Mouse (Mus musculus) hindbrain, postnatal 0 days (tissue): Measurements from ENCODE around the gene Kcnma1. TPM values are rescaled to one million over a fixed set of nuclear protein-coding genes. Genes with fewer than 3 reads are reported as not detected.

ENCODE experiments used
- ATAC-seq: fragments of 200-750 bp; cut with Nextera tagmentation; 2 replicates; pipeline ENCODE4 v1.8.0; 2017; ENCODE audit warnings: mild to moderate bottlenecking, moderate TSS enrichment, moderate library complexity
- DNase-seq: peaks from one replicate; pipeline ENCODE4 v3.0.0-alpha.2; 2015; ENCODE audit warnings: low spot score
- H3K27ac ChIP-seq: fragments of 300-500 bp; sonication (generic); 2 replicates; pipeline ENCODE4 v1.5.1; 2014; ENCODE audit warnings: mild to moderate bottlenecking
- H3K27me3 ChIP-seq: fragments of 300-500 bp; sonication (generic); 2 replicates; pipeline ENCODE4 v1.6.1; 2014; ENCODE audit warnings: low read length, mixed read lengths; ENCODE audit not compliant: insufficient read depth
- H3K36me3 ChIP-seq: fragments of 300-500 bp; sonication (generic); 2 replicates; pipeline ENCODE4 v1.6.1; 2014; ENCODE audit warnings: low read length, mixed read lengths; ENCODE audit not compliant: insufficient read depth
- H3K4me1 ChIP-seq: fragments of 300-500 bp; sonication (generic); 2 replicates; pipeline ENCODE4 v1.6.1; 2014; ENCODE audit warnings: antibody characterized with exemption, low read length, mixed read lengths; ENCODE audit not compliant: insufficient read depth
- H3K4me2 ChIP-seq: fragments of 300-500 bp; sonication (generic); 2 replicates; pipeline ENCODE4 v1.6.1; 2014; ENCODE audit warnings: low read depth, mild to moderate bottlenecking, low read length, moderate library complexity, mixed read lengths
- H3K4me3 ChIP-seq: fragments of 300-500 bp; sonication (generic); 2 replicates; pipeline ENCODE4 v1.5.1; 2014; ENCODE audit warnings: low read length
- H3K9ac ChIP-seq: fragments of 300-500 bp; sonication (generic); replicated peaks from 2 replicates; pipeline ENCODE4 v1.6.1; 2014; ENCODE audit warnings: mild to moderate bottlenecking, low read length, moderate library complexity, mixed read lengths
- H3K9me3 ChIP-seq: fragments of 300-500 bp; sonication (generic); 2 replicates; pipeline ENCODE4 v1.6.1; 2016; ENCODE audit warnings: low read length, mixed read lengths
- CTCF ChIP-seq: IDR thresholded peaks from 2 replicates; pipeline ENCODE4 v1.5.1; 2016; ENCODE audit warnings: antibody characterized with exemption, control low read depth, low read depth
- WGBS: fragments of 180-500 bp; shearing (Covaris S2); extraction: QIAGEN DNeasy Blood & Tissue Kit; methylation state at CpG from one replicate; pipeline ENCODE4 v1.1.7; 2014; 5-methylcytosine and 5-hydroxymethylcytosine counted together
- polyA plus RNA-seq: library from polyadenylated mRNA; unstranded; fragments of >200 nt; fragmentation: Nextera tagmentation; extraction: Ambion mirVana; gene quantifications from 2 replicates; pipeline ENCODE4 v1.2.1, GENCODE M21; 2015
- total RNA-seq: library from RNA; depleted of rRNA; stranded (reverse); fragments of >200 nt; gene quantifications from 2 replicates; pipeline ENCODE4 v1.2.3, GENCODE M21; 2014

Kcnma1 gene
- total and polyA plus RNA-seq, 2 experiments from 2014 or later, result 15.9 to 36.1 TPM

GRCm38 (mm10) chr14:23712891-23713290, 301.4 kb downstream of the Kcnma1 start:
- WGBS, result 78% methylated on average over 5 of the region's 5 CpGs

GRCm38 (mm10) chr14:23710954-23711353, 303.3 kb downstream of the Kcnma1 start:
- Histone ChIP-seq H3K9ac (no peak overlapping the region), H3K9me3 (no peaks in the 10 kb centered on the region), H3K36me3 (no peaks in the 10 kb centered on the region), H3K4me1 (peaks cover 4% of the 10 kb centered on the region; the same call in 1 of the 2 replicates), H3K4me3 (no peak overlapping the region), H3K27me3 (no peaks in the 10 kb centered on the region), H3K27ac (0 out of 2 replicates have a peak overlapping the region, but pooled peaks have one; percentile 6), H3K4me2 (no peak overlapping the region)
- ATAC-seq (peak; percentile 41; the same call in 1 of the 2 replicates), DNase-seq (peak; percentile 52)
- 73% methylated on average over 7 of the region's 7 CpGs for WGBS
- no peak for TF ChIP-seq CTCF

More at GRCm38 (mm10) chr14:23712891-23713290, 301.4 kb downstream of the Kcnma1 start:
- Histone ChIP-seq H3K9ac (no peak overlapping the region), H3K9me3 (no peaks in the 10 kb centered on the region), H3K4me2 (no peak overlapping the region), H3K27ac (no peak overlapping the region), H3K4me3 (no peak overlapping the region), H3K4me1 (0 out of 2 replicates have a peak, but pooled peaks cover 4% of the 10 kb centered on the region), H3K27me3 (no peaks in the 10 kb centered on the region), H3K36me3 (no peaks in the 10 kb centered on the region)
- ATAC-seq (no peak), DNase-seq (no peak)
- TF ChIP-seq CTCF, result no peak

- peaks cover 9% of the 10 kb centered on the region; the same call in 1 of the 2 replicates for H3K4me1 ChIP-seq
- H3K9ac ChIP-seq, result no peak overlapping the region
- H3K4me2 ChIP-seq, result no peak overlapping the region
- ATAC-seq (no peak), DNase-seq (no peak)
- no peak overlapping the region for H3K4me3 ChIP-seq
- no peak overlapping the region for H3K27ac ChIP-seq
- no peaks in the 10 kb centered on the region for H3K27me3 ChIP-seq
- H3K36me3 ChIP-seq, result no peaks in the 10 kb centered on the region
- no peaks in the 10 kb centered on the region for H3K9me3 ChIP-seq
- 74% methylated on average over 10 of the region's 10 CpGs for WGBS
- no peak for TF ChIP-seq CTCF
Observed at GRCm38 (mm10) chr14:23706837-23707236, 307.5 kb downstream of the Kcnma1 start.

GRCm38 (mm10) chr14:23705647-23706046, 308.6 kb downstream of the Kcnma1 start:
- ATAC-seq, result no peak

GRCm38 (mm10) chr14:23704303-23704702, 310.0 kb downstream of the Kcnma1 start:
- H3K9ac ChIP-seq, result no peak overlapping the region

More at GRCm38 (mm10) chr14:23705647-23706046, 308.6 kb downstream of the Kcnma1 start:
- WGBS, result 40% methylated on average over 3 of the region's 3 CpGs
- TF ChIP-seq CTCF, result no peak
- Histone ChIP-seq H3K9ac (no peak overlapping the region), H3K4me2 (no peak overlapping the region), H3K27ac (no peak overlapping the region), H3K4me1 (peaks cover 7% of the 10 kb centered on the region; the same call in 1 of the 2 replicates), H3K27me3 (no peaks in the 10 kb centered on the region), H3K4me3 (no peak overlapping the region), H3K9me3 (no peaks in the 10 kb centered on the region), H3K36me3 (no peaks in the 10 kb centered on the region)
- no peak for DNase-seq

GRCm38 (mm10) chr14:23696341-23696740, 317.9 kb downstream of the Kcnma1 start:
- ATAC-seq, result no peak
- TF ChIP-seq CTCF, result no peak

More at GRCm38 (mm10) chr14:23704303-23704702, 310.0 kb downstream of the Kcnma1 start:
- peaks cover 7% of the 10 kb centered on the region; the same call in 1 of the 2 replicates for H3K4me1 ChIP-seq
- no peaks in the 10 kb centered on the region for H3K9me3 ChIP-seq
- H3K4me3 ChIP-seq, result no peak overlapping the region
- DNase-seq (no peak), ATAC-seq (no peak)
- H3K36me3 ChIP-seq, result no peaks in the 10 kb centered on the region
- no peak overlapping the region for H3K4me2 ChIP-seq
- no peaks in the 10 kb centered on the region for H3K27me3 ChIP-seq
- no peak for TF ChIP-seq CTCF
- no peak overlapping the region for H3K27ac ChIP-seq

GRCm38 (mm10) chr14:23689681-23690080, 324.6 kb downstream of the Kcnma1 start:
- ATAC-seq (no peak), DNase-seq (no peak)
- Histone ChIP-seq H3K9me3 (no peaks in the 10 kb centered on the region), H3K9ac (no peak overlapping the region), H3K36me3 (no peaks in the 10 kb centered on the region), H3K4me1 (no peaks in the 10 kb centered on the region), H3K27ac (no peak overlapping the region), H3K4me3 (no peak overlapping the region), H3K27me3 (no peaks in the 10 kb centered on the region), H3K4me2 (no peak overlapping the region)
- TF ChIP-seq CTCF, result no peak
- 61% methylated on average over 5 of the region's 5 CpGs for WGBS

More at GRCm38 (mm10) chr14:23696341-23696740, 317.9 kb downstream of the Kcnma1 start:
- 76% methylated on average over 3 of the region's 3 CpGs for WGBS
- 0 out of 2 replicates have a peak, but pooled peaks cover 3% of the 10 kb centered on the region for H3K4me1 ChIP-seq
- H3K4me3 ChIP-seq, result no peak overlapping the region
- no peaks in the 10 kb centered on the region for H3K9me3 ChIP-seq
- H3K9ac ChIP-seq, result no peak overlapping the region
- H3K36me3 ChIP-seq, result no peaks in the 10 kb centered on the region
- no peaks in the 10 kb centered on the region for H3K27me3 ChIP-seq
- DNase-seq, result no peak
- H3K27ac ChIP-seq, result no peak overlapping the region
- H3K4me2 ChIP-seq, result no peak overlapping the region
